Mouse (Mus musculus) NIH3T3 (cell line): ENCODE results near the gene Habp2.

Source experiments
- DNase-seq: peaks from one replicate; pipeline ENCODE4 v3.0.0-alpha.2; 2012; ENCODE audit warnings: low read depth

Habp2 gene

GRCm38 (mm10) chr19:56286866-56287265 is at the start of gene Habp2:
TSS of gene Habp2 (plus strand) at chr19:56287137.
- DNase-seq, result peak; percentile 72

DNA sequence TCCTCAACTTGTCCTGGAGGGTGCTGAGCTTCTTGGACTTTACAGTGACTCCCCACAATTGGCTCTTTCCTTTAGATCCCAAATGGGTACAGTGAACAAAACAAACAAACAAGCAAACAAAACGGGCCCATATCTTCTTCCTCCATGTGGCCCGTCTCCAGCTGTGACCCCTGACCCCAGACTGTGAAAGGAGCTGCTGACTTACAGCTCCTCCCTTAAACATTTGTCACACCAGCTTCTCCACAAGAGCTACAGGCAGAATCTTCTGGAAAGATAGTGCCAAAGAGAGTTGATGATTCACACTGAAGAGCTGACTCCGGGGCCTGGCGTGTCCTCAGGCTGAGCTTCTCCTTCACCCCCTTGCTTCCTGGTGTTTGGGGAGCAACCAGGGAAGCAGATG is 48.4 kb upstream of the Habp2 start:
- DNase-seq, result no peak

DNA sequence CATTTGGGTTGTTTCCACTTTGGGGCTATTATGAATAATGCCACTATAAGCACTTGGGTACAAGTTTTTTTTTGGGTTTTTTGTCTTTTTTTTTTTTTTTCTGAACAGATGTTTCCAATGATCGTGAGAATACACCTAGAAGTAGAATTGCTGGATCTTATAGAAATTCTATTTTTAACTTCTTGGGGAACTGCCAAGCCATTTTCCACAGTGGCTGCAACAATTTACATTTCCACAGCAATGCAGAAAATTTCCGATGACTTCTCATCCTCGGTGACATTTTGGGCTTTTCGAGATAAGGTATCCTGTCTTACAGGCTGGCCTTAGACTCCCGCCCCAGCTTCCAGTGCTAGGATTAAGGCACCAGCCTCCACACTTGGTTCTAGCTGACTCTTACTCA is 41.7 kb upstream of the Habp2 start:
- peak; percentile 48 for DNase-seq

DNA sequence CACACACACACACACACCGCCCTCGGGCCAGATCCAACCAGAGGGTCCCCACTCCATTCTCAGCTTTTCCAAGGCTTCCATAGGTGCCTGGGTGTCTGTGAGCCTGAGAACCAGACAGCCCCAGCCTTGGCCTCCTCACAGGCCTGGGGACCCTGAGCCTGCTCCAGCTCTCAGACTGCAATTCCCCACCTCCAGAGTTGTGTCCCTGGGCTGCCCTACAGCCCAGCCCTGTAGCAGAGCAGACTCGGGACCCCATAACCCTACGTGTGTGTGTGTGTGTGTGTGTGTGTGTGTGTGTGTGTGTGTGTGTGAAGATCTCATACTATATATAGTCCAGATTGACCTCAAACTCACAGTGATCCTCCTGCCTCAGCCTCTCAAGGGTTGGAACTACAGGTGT is 34.1 kb upstream of the Habp2 start:
- DNase-seq, result peak; percentile 10

DNA sequence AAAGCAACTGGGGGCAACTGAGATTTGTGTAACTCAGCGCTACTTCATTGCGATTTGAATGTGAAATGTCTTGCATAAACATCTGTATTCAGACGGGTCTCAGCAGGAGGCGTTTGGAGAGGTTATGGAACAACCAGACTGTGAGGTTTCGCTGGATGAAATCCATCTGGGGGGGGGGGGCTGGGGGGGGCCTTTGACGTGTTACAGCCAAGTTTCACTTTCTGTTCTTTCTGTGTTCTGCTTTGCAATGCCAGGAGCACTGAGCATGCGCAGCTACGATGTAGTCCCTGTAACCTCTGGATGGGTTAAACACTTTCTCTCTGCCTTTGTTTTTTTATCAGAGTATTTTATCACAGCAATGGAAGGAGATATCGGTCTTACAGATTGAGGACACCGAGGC is 33.7 kb upstream of the Habp2 start:
- DNase-seq, result peak; percentile 72

GRCm38 (mm10) chr19:56254751-56255150 is 32.2 kb upstream of the Habp2 start:
- peak; percentile 62 for DNase-seq

DNA sequence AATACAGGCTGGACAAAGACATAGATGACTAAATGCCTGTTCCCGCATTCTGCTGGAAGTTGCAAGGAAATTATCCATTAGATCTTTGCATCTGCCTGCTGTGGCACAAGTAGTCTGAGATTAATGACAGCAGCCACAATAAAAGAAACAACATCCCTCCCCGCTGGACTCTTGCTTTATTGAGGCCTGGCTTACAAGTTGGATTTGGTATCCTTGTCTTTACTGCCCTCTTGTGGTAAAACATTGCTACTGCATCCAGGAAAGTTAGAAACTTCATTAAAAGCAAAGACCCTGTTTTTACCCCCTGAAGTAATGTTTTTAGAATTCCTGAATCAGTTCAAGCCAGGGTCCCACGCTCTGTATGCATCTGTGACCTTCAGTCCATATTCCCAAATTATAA is 31.4 kb upstream of the Habp2 start:
- DNase-seq, result peak; percentile 85

- no peak for DNase-seq
Measured at GRCm38 (mm10) chr19:56256235-56256634, 30.7 kb upstream of the Habp2 start.

- DNase-seq, result no peak
Measured at GRCm38 (mm10) chr19:56256741-56257140, 30.2 kb upstream of the Habp2 start.

DNA sequence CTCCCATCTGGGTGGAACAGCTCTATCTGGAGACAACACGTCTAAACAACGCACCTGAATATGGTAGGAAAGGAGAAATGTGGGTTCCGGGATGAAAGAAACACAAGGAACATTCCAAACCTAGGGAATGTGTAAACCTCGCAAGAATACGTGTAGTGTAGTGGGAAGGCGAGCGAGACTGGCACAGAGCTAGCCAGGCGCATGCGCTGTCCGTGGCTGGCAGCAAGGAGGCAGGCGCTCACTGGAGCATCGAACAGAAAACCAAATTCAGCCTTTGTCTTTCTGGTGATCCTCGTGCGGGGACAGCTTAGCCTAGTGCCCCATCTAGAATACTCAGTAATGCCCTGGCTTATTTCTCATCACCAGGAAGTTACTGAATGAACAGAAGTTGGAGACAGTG is 23.2 kb upstream of the Habp2 start:
- no peak for DNase-seq

DNA sequence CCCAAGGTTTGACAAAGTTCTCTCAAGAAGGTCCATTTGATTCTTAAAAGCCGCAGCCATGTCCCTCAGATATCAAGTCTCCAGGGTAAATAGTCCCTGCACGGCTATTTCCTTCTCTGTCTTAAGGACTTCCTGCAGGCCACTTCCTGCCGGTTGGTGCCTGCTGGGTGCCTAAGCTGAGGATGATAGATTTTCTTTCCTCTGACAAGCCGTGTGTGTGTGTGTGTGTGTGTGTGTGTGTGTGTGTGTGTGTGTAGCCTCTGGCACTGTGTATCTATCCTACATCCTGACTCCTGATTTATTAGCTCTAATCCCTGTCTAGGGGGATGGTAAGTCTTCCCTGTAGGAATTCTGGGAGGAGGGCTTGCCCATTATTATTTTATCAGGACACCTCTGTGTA is 22.8 kb upstream of the Habp2 start:
- DNase-seq, result no peak

DNA sequence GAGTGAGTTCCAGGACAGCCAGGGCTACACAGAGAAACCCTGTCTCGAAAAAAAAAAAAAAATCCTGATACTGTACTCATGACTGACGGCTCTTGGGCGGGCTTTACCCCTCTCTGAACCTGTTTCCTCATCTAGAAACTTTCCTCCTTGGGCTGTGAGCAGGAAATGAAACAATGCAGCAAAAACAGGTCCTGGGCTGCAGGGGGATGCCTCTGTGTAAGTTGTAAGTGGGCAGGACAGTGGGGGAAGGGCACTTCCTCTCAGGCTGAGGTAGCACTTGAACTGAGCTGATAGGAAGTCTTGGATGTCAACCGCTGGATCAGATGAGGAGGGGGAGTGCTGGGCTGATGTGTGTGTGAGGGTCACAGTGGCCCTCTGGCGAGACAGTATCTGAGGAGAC is 21.8 kb upstream of the Habp2 start:
- no peak for DNase-seq

GRCm38 (mm10) chr19:56272081-56272480 is 14.9 kb upstream of the Habp2 start:
- no peak for DNase-seq

- DNase-seq, result no peak
Measured at GRCm38 (mm10) chr19:56277140-56277804, 9.7 kb upstream of the Habp2 start.

GRCm38 (mm10) chr19:56277951-56278350 is 9.0 kb upstream of the Habp2 start:
- DNase-seq, result no peak

DNA sequence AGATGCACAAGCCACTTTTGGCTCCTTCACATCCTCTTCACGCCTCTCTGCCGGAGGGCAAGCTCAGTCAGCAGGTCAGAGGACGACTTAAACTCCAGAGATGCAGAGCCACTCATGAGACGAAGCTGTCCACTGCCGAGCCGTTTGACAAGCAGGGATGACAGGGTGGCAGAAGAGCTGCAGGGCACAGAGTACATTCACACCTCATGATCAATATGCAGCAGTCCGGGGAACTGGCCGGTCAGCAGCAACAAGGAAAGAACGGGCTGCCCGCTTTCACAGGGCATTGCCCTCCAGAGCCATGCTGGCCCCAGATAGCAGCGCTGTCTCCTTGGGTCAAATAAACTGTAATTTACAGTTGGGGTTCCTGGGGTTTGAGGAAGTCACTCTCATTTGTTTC is 8.6 kb upstream of the Habp2 start:
- no peak for DNase-seq

- peak; percentile 42 for DNase-seq
Measured at GRCm38 (mm10) chr19:56285222-56285621, 1.7 kb upstream of the Habp2 start.

DNA sequence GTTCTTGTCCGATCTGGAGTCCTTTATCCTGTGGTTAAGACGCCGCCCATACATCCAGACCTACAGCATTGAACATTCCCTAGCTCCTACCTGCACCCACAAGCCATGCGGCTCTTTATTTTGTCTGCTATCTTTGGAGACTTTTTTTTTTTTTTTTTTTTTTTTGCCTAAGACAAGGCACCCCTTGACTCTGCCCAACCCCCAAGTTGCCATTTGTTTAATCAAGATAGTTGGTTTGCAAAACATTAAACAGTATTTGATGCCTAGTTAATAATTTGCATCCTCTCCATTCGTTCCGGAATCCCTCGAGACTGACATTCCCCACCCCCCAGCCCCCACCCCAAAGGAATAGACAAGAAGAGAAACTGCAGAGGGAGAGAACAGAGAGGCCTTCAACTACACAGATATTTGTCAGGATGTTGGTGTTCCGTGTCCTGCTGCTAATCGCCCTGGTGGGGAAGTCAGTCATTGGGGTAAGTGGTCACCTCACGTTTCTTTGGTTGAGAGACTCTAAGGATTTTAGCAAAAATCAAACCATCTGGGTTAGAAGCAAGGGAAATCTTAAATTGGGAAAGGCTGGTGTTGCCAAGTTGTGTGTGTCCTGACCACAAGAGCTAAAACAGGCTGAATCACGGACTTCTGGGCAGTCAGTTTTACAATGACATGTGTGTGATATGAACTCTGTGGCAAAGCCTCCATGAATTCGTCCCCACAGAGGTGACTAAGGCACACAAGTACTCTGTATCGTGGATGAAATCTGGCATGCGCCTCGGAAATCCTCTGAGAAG is 837 bp downstream of the Habp2 start:
- peak; percentile 69 for DNase-seq

DNA sequence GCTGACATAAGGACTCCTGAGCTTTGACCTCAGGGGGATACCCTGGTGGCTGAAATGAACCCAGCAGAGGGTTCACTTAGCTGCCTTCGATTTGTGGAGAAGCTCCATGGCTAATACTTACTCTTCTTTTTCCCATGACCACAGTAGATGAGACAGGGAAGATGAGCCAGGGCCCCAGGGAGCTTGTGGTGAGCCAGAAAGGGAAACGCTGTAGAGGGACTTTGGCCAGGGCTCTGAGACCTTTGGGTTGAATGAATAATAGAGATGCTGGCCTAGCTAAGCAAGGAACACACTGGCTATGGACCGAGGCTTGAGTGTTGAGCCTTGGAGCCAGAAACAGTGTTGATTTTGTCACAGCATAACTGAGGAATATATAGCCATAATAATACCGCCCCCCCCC is 1.5 kb downstream of the Habp2 start:
- DNase-seq, result no peak

DNA sequence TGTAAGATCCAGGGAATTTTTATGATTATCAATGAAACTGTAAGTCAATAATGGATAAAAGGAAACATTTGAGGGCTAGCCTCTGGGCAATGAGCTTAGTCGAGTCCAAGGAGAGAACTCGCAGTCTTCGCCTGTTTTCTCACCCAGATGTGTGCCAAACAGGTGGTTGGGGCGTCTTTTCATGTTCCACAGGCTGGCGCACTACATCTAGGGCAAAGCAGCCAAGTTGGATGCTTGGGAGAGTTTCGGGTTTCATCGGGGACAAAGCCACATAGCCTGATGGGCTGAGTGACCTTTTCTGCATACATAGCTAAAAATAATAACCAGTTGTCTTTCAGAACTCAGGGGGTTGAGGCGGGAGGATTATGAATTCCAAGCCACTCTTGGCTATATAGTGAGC is 2.7 kb downstream of the Habp2 start:
- DNase-seq, result no peak

- peak; percentile 36 for DNase-seq
Measured at GRCm38 (mm10) chr19:56291898-56292297, 5.0 kb downstream of the Habp2 start.

GRCm38 (mm10) chr19:56292335-56292734 is 5.4 kb downstream of the Habp2 start:
- DNase-seq, result no peak

GRCm38 (mm10) chr19:56294654-56295399 is 7.9 kb downstream of the Habp2 start:
- peak; percentile 93 for DNase-seq
